Mouse (Mus musculus) midbrain, embryonic 16.5 days (tissue): ENCODE results near the gene Rap1gap. TPM values are rescaled to one million over a fixed set of nuclear protein-coding genes. Genes with fewer than 3 reads are reported as not detected.

ENCODE experiments used
- ATAC-seq: fragments of 200-750 bp; cut with Nextera tagmentation; 2 replicates; pipeline ENCODE4 v1.8.0; 2017; ENCODE audit warnings: moderate TSS enrichment
- H3K27ac ChIP-seq: fragments of 300-500 bp; sonication (generic); 2 replicates; pipeline ENCODE4 v1.5.1; 2014; ENCODE audit warnings: mild to moderate bottlenecking, low read length, mixed read lengths
- H3K27me3 ChIP-seq: fragments of 300-500 bp; sonication (generic); 2 replicates; pipeline ENCODE4 v1.6.1; 2014; ENCODE audit warnings: low read depth, low read length, mixed read lengths; ENCODE audit not compliant: control insufficient read depth, insufficient read depth
- H3K36me3 ChIP-seq: fragments of 300-500 bp; sonication (generic); 2 replicates; pipeline ENCODE4 v1.6.1; 2014; ENCODE audit warnings: mild to moderate bottlenecking, low read length, moderate library complexity, mixed read lengths; ENCODE audit not compliant: control insufficient read depth, insufficient read depth
- H3K4me1 ChIP-seq: fragments of 300-500 bp; sonication (generic); 2 replicates; pipeline ENCODE4 v1.6.1; 2014; ENCODE audit warnings: mild to moderate bottlenecking, low read length, mixed read lengths; ENCODE audit not compliant: control insufficient read depth, insufficient read depth
- H3K4me2 ChIP-seq: fragments of 300-500 bp; sonication (generic); 2 replicates; pipeline ENCODE4 v1.6.1; 2014; ENCODE audit warnings: mild to moderate bottlenecking, low read length, mixed read lengths
- H3K4me3 ChIP-seq: fragments of 300-500 bp; sonication (generic); 2 replicates; pipeline ENCODE4 v1.5.1; 2014; ENCODE audit warnings: low read depth, mild to moderate bottlenecking, low read length, moderate library complexity, mixed read lengths
- H3K9ac ChIP-seq: fragments of 300-500 bp; sonication (generic); 2 replicates; pipeline ENCODE4 v1.6.1; 2014; ENCODE audit warnings: low read depth, low read length, mixed read lengths
- H3K9me3 ChIP-seq: fragments of 300-500 bp; sonication (generic); replicated peaks from 2 replicates; pipeline ENCODE4 v1.6.1; 2014; ENCODE audit warnings: mild to moderate bottlenecking, low read length, mixed read lengths; ENCODE audit not compliant: control insufficient read depth, poor library complexity, severe bottlenecking
- WGBS: fragments of 180-500 bp; shearing (Covaris S2); extraction: QIAGEN DNeasy Blood & Tissue Kit; methylation state at CpG from one replicate; pipeline ENCODE4 v1.1.7; 2014; 5-methylcytosine and 5-hydroxymethylcytosine counted together
- polyA plus RNA-seq: library from polyadenylated mRNA; unstranded; fragments of >200 nt; fragmentation: Nextera tagmentation; extraction: Ambion mirVana; gene quantifications from 2 replicates; pipeline ENCODE4 v1.2.1, GENCODE M21; 2015

Gene Rap1gap
- polyA plus RNA-seq, 1 experiment from 2014 or later: 105 TPM

DNA sequence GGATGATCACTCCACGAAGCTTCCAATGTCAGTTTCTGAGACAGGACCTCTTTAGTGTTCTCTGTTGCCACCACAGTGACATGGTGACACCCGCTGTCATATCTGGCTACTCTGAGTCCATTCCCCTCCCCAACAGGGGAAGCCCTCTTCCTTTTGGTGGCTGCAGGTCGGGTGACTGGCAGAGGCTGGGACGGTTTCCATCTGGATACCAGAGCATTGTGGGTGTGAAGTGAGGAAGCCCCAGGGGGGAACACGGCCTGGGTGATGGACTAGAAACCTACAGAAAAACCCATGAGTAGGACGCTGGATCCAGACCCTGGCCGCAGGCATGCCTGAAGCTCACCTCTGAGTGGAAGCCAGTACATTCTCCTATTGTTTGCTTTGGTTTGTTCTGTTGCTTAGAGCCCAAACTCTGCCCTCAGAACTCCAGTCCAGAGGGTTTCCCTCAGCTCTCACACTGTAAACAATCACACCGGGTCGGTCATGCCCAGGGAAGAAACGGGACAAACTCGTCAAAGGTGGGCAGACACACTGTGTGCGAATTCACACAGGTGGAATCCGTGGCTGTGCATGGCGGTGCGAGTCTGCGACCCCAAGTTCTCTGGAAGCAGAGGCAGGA is 108.0 kb downstream of the Rap1gap start:
- WGBS: 85% methylated on average over 16 of the region's 16 CpGs
- Histone ChIP-seq H3K4me3 (no peak overlapping the region), H3K4me1 (no peaks in the 10 kb centered on the region), H3K36me3 (no peaks in the 10 kb centered on the region), H3K9ac (no peak overlapping the region), H3K9me3 (no peaks in the 10 kb centered on the region), H3K4me2 (no peak overlapping the region), H3K27me3 (no peaks in the 10 kb centered on the region), H3K27ac (no peak overlapping the region)
- no peak for ATAC-seq

DNA sequence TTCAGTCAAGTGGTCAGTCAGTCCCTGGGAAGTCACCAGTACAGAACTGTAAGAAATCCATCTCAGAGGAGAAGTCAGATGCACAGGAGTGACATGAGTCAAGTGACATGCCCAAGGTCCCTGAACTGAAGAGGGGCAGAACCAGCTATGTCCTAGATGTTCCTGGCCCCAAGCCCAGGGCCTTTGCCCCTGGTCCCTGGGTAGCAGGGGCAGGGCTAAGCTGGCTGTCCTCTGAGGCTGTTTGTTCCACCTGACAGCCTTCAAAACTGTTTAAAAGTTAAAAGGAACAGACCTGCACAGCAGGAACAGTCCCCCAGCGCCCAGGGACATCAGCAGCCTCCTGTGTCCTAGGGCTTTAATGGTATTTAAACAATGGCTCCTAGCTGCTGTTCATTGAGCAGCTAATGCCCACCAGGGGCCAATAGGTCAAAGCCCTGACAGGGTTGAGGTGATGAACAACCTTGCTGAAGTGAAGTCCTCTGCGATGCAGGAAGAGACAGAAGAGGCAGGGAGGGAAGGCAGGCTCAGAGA is 108.9 kb downstream of the Rap1gap start:
- Histone ChIP-seq H3K4me1 (no peaks in the 10 kb centered on the region), H3K9ac (no peak overlapping the region), H3K4me2 (no peak overlapping the region), H3K27me3 (no peaks in the 10 kb centered on the region), H3K4me3 (no peak overlapping the region), H3K27ac (no peak overlapping the region), H3K9me3 (no peaks in the 10 kb centered on the region), H3K36me3 (no peaks in the 10 kb centered on the region)
- no peak for ATAC-seq
- 0% methylated on average over 2 of the region's 2 CpGs for WGBS

DNA sequence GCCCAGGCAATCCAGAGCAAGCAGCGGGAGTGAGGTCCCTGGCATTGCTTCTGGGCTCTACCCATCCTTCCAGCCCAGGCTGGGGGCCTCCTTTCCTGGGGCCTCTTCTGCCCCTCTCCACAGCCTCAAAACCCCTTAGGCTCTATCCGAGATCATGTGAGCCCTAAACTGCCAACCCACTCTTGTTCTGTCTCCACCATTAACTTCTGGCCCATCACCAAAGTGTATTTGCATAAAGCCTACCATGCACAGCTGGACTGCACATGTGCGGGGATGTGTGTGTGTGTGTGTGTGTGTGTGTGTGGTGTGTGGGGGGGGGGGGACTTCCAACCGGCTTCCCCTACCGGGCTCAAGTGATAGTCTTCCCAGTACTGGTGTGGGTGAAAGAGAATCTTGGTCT is 109.5 kb downstream of the Rap1gap start:
- 71% methylated on average over 5 of the region's 5 CpGs for WGBS
- no peaks in the 10 kb centered on the region for H3K36me3 ChIP-seq
- no peak for ATAC-seq

DNA sequence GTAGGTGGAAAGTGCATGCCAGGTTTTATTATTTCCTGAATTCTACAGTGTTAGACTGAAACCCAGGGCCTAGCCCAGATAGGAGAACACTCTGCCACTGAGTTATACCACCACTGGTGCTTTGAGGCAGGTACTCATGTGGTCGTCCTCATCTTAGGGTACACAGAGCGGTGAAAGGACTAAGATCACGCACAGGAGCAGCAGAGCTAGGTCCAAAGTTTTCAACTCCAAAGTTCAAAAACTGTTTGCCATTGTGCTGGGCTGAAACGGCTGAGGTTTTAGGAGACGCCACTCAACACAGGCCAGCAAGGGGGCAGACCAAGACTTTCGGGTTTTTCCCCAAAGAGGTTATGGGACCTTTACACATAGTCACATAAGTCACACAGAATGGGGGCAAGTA is 110.0 kb downstream of the Rap1gap start:
- Histone ChIP-seq H3K9ac (no peak overlapping the region), H3K36me3 (no peaks in the 10 kb centered on the region), H3K4me1 (no peaks in the 10 kb centered on the region), H3K27me3 (no peaks in the 10 kb centered on the region), H3K27ac (no peak overlapping the region), H3K9me3 (no peaks in the 10 kb centered on the region), H3K4me2 (no peak overlapping the region), H3K4me3 (no peak overlapping the region)
- ATAC-seq: no peak
- 88% methylated on average over 6 of the region's 6 CpGs for WGBS

More for the DNA sequence above, 109.5 kb downstream of the Rap1gap start:
- H3K27me3 ChIP-seq: no peaks in the 10 kb centered on the region
- no peaks in the 10 kb centered on the region for H3K9me3 ChIP-seq
- H3K4me1 ChIP-seq: no peaks in the 10 kb centered on the region
- H3K9ac ChIP-seq: no peak overlapping the region
- H3K27ac ChIP-seq: no peak overlapping the region
- no peak overlapping the region for H3K4me3 ChIP-seq
- H3K4me2 ChIP-seq: no peak overlapping the region

DNA sequence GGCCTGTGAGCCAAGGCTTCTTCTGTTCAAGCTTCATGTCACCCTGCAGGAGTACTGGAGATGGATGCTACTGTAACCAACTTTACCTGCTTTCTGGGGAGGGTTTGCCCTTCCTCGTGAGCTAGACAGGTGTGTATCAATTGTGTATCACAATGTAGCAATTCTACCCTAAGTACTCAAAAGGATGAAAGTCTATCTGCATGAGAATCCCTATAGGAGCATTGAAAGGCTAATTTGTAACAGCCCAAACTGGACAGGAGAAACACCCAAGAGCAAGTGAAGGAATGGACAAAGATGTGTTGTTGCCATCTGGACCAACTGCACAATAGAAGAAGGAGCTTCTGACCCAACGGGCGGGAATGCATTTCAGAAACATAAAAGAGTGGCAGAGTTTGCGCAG is 113.3 kb downstream of the Rap1gap start:
- no peak for ATAC-seq
- 88% methylated on average over 4 of the region's 4 CpGs for WGBS

DNA sequence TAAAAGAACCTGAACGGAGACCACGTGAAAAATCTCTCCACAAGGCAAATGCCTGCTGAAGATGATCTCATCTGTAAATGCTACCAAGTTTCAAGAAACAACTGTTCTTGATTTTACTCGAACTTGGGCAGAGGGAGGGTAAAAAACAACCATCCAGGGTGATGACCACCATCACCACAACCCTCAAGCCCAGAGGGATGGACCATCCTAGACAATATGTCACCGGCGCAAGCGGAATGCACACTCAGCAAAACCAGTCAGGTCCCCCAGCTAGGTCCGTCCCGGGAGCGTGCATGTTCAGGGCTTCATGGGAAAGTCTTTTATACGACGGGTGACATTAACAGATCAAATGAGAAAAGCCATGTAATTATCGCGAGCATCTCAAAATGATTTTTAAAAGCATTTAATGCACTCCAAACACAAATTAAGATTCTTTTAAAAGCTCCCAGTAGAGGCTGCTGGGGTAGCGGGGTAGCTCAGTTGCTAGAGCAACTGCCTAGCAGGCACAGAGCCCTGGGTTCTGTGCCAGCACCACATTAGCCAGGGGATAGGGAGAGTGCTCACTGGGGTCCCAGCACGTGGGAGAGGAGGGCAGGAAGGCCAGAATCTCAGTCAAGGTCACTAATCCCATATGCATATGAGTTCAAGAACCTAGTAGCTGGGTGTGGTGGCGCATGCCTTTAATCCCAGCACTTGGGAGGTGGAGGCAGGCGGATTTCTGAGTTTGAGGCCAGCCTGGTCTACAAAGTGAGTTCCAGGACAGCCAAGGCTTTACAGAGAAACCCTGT is 114.1 kb downstream of the Rap1gap start:
- no peak for ATAC-seq
- Histone ChIP-seq H3K4me1 (no peaks in the 10 kb centered on the region; the same call in 1 of the 2 replicates), H3K36me3 (no peaks in the 10 kb centered on the region), H3K4me3 (no peak overlapping the region), H3K27ac (no peak overlapping the region), H3K9ac (no peak overlapping the region), H3K4me2 (no peak overlapping the region), H3K9me3 (no peaks in the 10 kb centered on the region), H3K27me3 (no peaks in the 10 kb centered on the region)
- 81% methylated on average over 17 of the region's 17 CpGs for WGBS

More for the DNA sequence above, 113.3 kb downstream of the Rap1gap start:
- H3K4me3 ChIP-seq: no peak overlapping the region
- no peaks in the 10 kb centered on the region for H3K36me3 ChIP-seq
- H3K27ac ChIP-seq: no peak overlapping the region
- H3K27me3 ChIP-seq: no peaks in the 10 kb centered on the region
- H3K9ac ChIP-seq: no peak overlapping the region
- no peak overlapping the region for H3K4me2 ChIP-seq
- no peaks in the 10 kb centered on the region for H3K9me3 ChIP-seq
- no peaks in the 10 kb centered on the region for H3K4me1 ChIP-seq

Other genes starting within 250 kb of the Rap1gap start
- not detected in 2 replicates for gene Cela3b, start 234.2 kb upstream of the Rap1gap start, polyA plus RNA-seq
- not detected in 2 replicates for gene 1700013G24Rik, start 211.4 kb upstream of the Rap1gap start, polyA plus RNA-seq
- gene Hspg2, start 196.0 kb upstream of the Rap1gap start, polyA plus RNA-seq: 3.4 and 3.6 TPM in 2 replicates
- gene Ldlrad2, start 90.2 kb upstream of the Rap1gap start, polyA plus RNA-seq: 0.97 TPM in 1 of 2 replicates, not detected in the other
- gene Usp48, start 71.0 kb upstream of the Rap1gap start, polyA plus RNA-seq: 57.2 and 63.2 TPM in 2 replicates
- 9.1 and 12.1 TPM in 2 replicates for gene Alpl, start 131.7 kb downstream of the Rap1gap start, polyA plus RNA-seq
- 20.8 and 21.3 TPM in 2 replicates for gene Ece1, start 197.5 kb downstream of the Rap1gap start, polyA plus RNA-seq